9 mouse cellular contexts compared by ENCODE assay signal in the genomic region with DNA sequence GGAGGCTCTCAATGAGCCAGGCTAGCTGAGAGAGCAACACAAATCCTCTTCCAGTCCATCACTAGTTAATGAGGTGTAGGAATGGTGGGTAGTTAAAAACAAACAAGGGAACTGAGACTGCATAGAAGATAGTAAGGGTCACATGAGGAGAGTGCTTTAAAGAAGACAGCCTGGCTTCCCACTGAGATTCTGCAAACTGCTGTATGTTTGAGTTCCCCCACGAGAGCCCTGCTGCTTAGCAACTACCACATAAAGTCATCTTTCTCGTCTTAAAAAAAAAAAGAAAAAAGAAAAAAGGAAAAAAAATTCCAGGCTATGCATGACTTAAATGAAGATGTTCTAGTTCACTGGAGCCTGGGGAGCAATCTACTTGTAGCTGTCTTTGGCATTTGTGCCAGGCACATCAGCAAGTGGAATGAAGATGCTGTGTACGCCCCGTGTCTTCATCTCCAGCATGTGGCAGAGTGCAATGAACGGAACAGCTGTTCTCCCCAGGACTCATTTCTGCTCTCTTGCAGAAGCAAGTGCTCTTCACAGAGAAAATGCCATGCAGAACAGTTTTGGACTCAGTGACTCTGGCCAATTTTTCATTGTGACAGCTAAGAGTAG.
A peak's percentile ranks its signal among the peaks of the same experiment; 100 is the strongest.
DNase-seq lines count a peak whose midpoint lies in the region; ATAC-seq and TF ChIP-seq lines count a peak whose summit lies in the region.
"Had no signal": no experiment of that assay in that cellular context is flagged by ENCODE, and none has a peak within 500 bp of the region (broad histone marks: within the 10 kb centered on the region; RNA-seq: fewer than 3 reads in every experiment).

No protein-coding gene starts in this region.

- intact Hi-C loops in left cerebral cortex, postnatal 36 days (cut with DNase I), result loop anchor here (5.0 kb wide), 1 partner anchor 325 kb away; a partner anchor contains a TSS

- no peaks in the 10 kb centered on the region for H3K27me3 ChIP-seq in limb, embryonic 14.5 days (ENCODE audit: control insufficient read depth, insufficient read depth, low read length)
- H3K27me3 ChIP-seq in limb, embryonic 10.5 days (ENCODE audit: low read depth, poor library complexity, severe bottlenecking), result no peaks in the 10 kb centered on the region
- no peaks in the 10 kb centered on the region for H3K27me3 ChIP-seq in hindbrain, embryonic 11.5 days (ENCODE audit: control insufficient read depth, insufficient read depth, low read length)
- H3K27me3 ChIP-seq in intestine, postnatal 0 days (replicated peaks; ENCODE audit: control insufficient read depth, insufficient read depth, low read length), result no peaks in the 10 kb centered on the region
- H3K27me3 ChIP-seq: limb, embryonic 12.5 days had no signal

- H3K36me3 ChIP-seq in limb, embryonic 14.5 days (ENCODE audit: control insufficient read depth, insufficient read depth, low read length), result no peaks in the 10 kb centered on the region
- no peaks in the 10 kb centered on the region for H3K36me3 ChIP-seq in limb, embryonic 10.5 days
- H3K36me3 ChIP-seq in hindbrain, embryonic 11.5 days (ENCODE audit: control insufficient read depth, insufficient read depth, low read length), result no peaks in the 10 kb centered on the region
- H3K36me3 ChIP-seq in intestine, postnatal 0 days (ENCODE audit: control insufficient read depth, insufficient read depth), result no peaks in the 10 kb centered on the region
- H3K36me3 ChIP-seq: limb, embryonic 12.5 days had no signal

- no peak overlapping the region for H3K9ac ChIP-seq in limb, embryonic 14.5 days (ENCODE audit: low read depth, low read length, severe bottlenecking)
- no peak overlapping the region for H3K9ac ChIP-seq in hindbrain, embryonic 11.5 days (ENCODE audit: low read depth, low read length)
- no peak overlapping the region for H3K9ac ChIP-seq in intestine, postnatal 0 days (ENCODE audit: low read depth, low read length)
- H3K9ac ChIP-seq: limb, embryonic 12.5 days had no signal

- DNase-seq in limb, embryonic 14.5 days (ENCODE audit: low spot score), result no peak
- DNase-seq in limb, embryonic 10.5 days (ENCODE audit: low spot score), result no peak
- peak; percentile 23 for DNase-seq in hindbrain, embryonic 11.5 days (ENCODE audit: low spot score)
- DNase-seq in left cerebral cortex, postnatal 36 days (ENCODE audit: low spot score in 2 of 2), result peak; percentile 54 to 67
- peak; percentile 60 to 80 for DNase-seq in right cerebral cortex, postnatal 36 days (ENCODE audit: low spot score in 2 of 2)
- no peak for DNase-seq in cerebellum, adult 9-11 months
- DNase-seq in urinary bladder, adult 2 months (ENCODE audit: low spot score), result no peak

- H3K4me2 ChIP-seq in limb, embryonic 14.5 days (replicated peaks; ENCODE audit: low read depth, low read length, severe bottlenecking), result no peak overlapping the region
- H3K4me2 ChIP-seq in hindbrain, embryonic 11.5 days (replicated peaks; ENCODE audit: low read depth, low read length), result no peak overlapping the region
- no peak overlapping the region for H3K4me2 ChIP-seq in intestine, postnatal 0 days (replicated peaks; ENCODE audit: low read depth)
- H3K4me2 ChIP-seq: limb, embryonic 12.5 days had no signal

- no peaks in the 10 kb centered on the region for H3K4me1 ChIP-seq in limb, embryonic 14.5 days (ENCODE audit: control insufficient read depth, insufficient read depth, low read length)
- H3K4me1 ChIP-seq in limb, embryonic 10.5 days, result no peaks in the 10 kb centered on the region
- H3K4me1 ChIP-seq in hindbrain, embryonic 11.5 days (replicated peaks; ENCODE audit: control insufficient read depth, insufficient read depth, low read length), result no peaks in the 10 kb centered on the region
- no peaks in the 10 kb centered on the region for H3K4me1 ChIP-seq in intestine, postnatal 0 days (replicated peaks; ENCODE audit: control insufficient read depth, insufficient read depth, low read length)
- H3K4me1 ChIP-seq: limb, embryonic 12.5 days had no signal

- no peak overlapping the region for H3K4me3 ChIP-seq in limb, embryonic 14.5 days (replicated peaks; ENCODE audit: low read length)
- H3K4me3 ChIP-seq in limb, embryonic 10.5 days, result no peak overlapping the region
- H3K4me3 ChIP-seq in hindbrain, embryonic 11.5 days (ENCODE audit: low read depth, low read length), result no peak overlapping the region
- H3K4me3 ChIP-seq in intestine, postnatal 0 days (ENCODE audit: low read depth, low read length), result no peak overlapping the region
- H3K4me3 ChIP-seq: limb, embryonic 12.5 days had no signal

- H3K27ac ChIP-seq in limb, embryonic 14.5 days (replicated peaks; ENCODE audit: low read depth, low read length), result no peak overlapping the region
- H3K27ac ChIP-seq in limb, embryonic 10.5 days, result no peak overlapping the region
- no peak overlapping the region for H3K27ac ChIP-seq in hindbrain, embryonic 11.5 days (ENCODE audit: low read depth, low read length)
- H3K27ac ChIP-seq in intestine, postnatal 0 days (ENCODE audit: low read depth, low read length), result no peak overlapping the region
- H3K27ac ChIP-seq: limb, embryonic 12.5 days had no signal

- no peak for TF ChIP-seq POLR2A in limb, embryonic 14.5 days (IDR thresholded peaks at IDR 0.05; ENCODE audit: borderline replicate concordance, extremely low read depth, insufficient read depth, insufficient read length)

- no peaks in the 10 kb centered on the region for H3K9me3 ChIP-seq in limb, embryonic 14.5 days (ENCODE audit: control insufficient read depth, low read length)
- no peaks in the 10 kb centered on the region for H3K9me3 ChIP-seq in limb, embryonic 10.5 days (replicated peaks)
- H3K9me3 ChIP-seq in hindbrain, embryonic 11.5 days (ENCODE audit: control insufficient read depth, low read length), result no peaks in the 10 kb centered on the region
- H3K9me3 ChIP-seq in intestine, postnatal 0 days (ENCODE audit: control insufficient read depth), result no peaks in the 10 kb centered on the region

- no peak for TF ChIP-seq CTCF in intestine, postnatal 0 days (IDR thresholded peaks at IDR 0.05; ENCODE audit: low read depth)

- 45% methylated on average over 5 of the region's 5 CpGs for WGBS in limb, embryonic 14.5 days
- WGBS in limb, embryonic 10.5 days, result 68% methylated on average over 5 of the region's 5 CpGs
- WGBS in hindbrain, embryonic 11.5 days, result 23% methylated on average over 5 of the region's 5 CpGs
- WGBS in intestine, postnatal 0 days, result 25% methylated on average over 5 of the region's 5 CpGs

- peak; percentile 41; the same call in 1 of the 2 replicates for ATAC-seq in limb, embryonic 14.5 days (ENCODE audit: low FRiP score, low read depth)
- no peak for ATAC-seq in hindbrain, embryonic 11.5 days (ENCODE audit: low FRiP score)
- no peak for ATAC-seq in intestine, postnatal 0 days

Comparison
In these comparisons a context has a peak if more than half of its experiments do, and no peak if none do; other contexts are left out.
1. DNase-seq: peak in hindbrain, embryonic 11.5 days (single experiment), left cerebral cortex, postnatal 36 days (2 of 2) and right cerebral cortex, postnatal 36 days (2 of 2); none in limb, embryonic 14.5 days (single experiment), limb, embryonic 10.5 days (single experiment), cerebellum, adult 9-11 months (single experiment) and urinary bladder, adult 2 months (single experiment).